Mouse (Mus musculus) forebrain, postnatal 0 days (tissue): Measurements from ENCODE around the gene Gm30191. TPM values are rescaled to one million over a fixed set of nuclear protein-coding genes. Genes with fewer than 3 reads are reported as not detected.

Experiments
- ATAC-seq: fragments of 200-750 bp; cut with Nextera tagmentation; 2 replicates; pipeline ENCODE4 v1.8.0; 2017; ENCODE audit warnings: mild to moderate bottlenecking, moderate library complexity
- DNase-seq: peaks from one replicate; pipeline ENCODE4 v3.0.0-alpha.2; 2015
- H3K27ac ChIP-seq: fragments of 300-500 bp; sonication (generic); 2 replicates; pipeline ENCODE4 v1.5.1; 2014; ENCODE audit warnings: low read depth, mild to moderate bottlenecking, antibody characterized with exemption, low read length, moderate library complexity, mixed read lengths
- H3K27me3 ChIP-seq: fragments of 300-500 bp; sonication (generic); 2 replicates; pipeline ENCODE4 v1.6.1; 2014; ENCODE audit warnings: mild to moderate bottlenecking, low read length, mixed read lengths; ENCODE audit not compliant: insufficient read depth
- H3K36me3 ChIP-seq: fragments of 300-500 bp; sonication (generic); 2 replicates; pipeline ENCODE4 v1.6.1; 2014; ENCODE audit warnings: mild to moderate bottlenecking, moderate library complexity; ENCODE audit not compliant: insufficient read depth
- H3K4me1 ChIP-seq: fragments of 300-500 bp; sonication (generic); 2 replicates; pipeline ENCODE4 v1.6.1; 2014; ENCODE audit warnings: antibody characterized with exemption; ENCODE audit not compliant: insufficient read depth
- H3K4me2 ChIP-seq: fragments of 300-500 bp; sonication (generic); 2 replicates; pipeline ENCODE4 v1.6.1; 2014; ENCODE audit warnings: low read depth, mild to moderate bottlenecking, moderate library complexity
- H3K4me3 ChIP-seq: fragments of 300-500 bp; sonication (generic); 2 replicates; pipeline ENCODE4 v1.5.1; 2014; ENCODE audit warnings: low read depth, low read length, mixed read lengths
- H3K9ac ChIP-seq: fragments of 300-500 bp; sonication (generic); 2 replicates; pipeline ENCODE4 v1.6.1; 2014; ENCODE audit warnings: mild to moderate bottlenecking
- H3K9me3 ChIP-seq: fragments of 300-500 bp; sonication (generic); 2 replicates; pipeline ENCODE4 v1.6.1; 2016; ENCODE audit warnings: low read length
- CTCF ChIP-seq: sonication (generic); IDR thresholded peaks from 2 replicates; pipeline ENCODE4 v1.5.1; 2016; ENCODE audit warnings: antibody characterized with exemption, control low read depth, low read depth
- WGBS: fragments of 180-500 bp; shearing (Covaris S2); extraction: QIAGEN DNeasy Blood & Tissue Kit; methylation state at CpG from one replicate; pipeline ENCODE4 v1.1.7; 2014; 5-methylcytosine and 5-hydroxymethylcytosine counted together
- polyA plus RNA-seq: library from polyadenylated mRNA; unstranded; fragments of >200 nt; fragmentation: Nextera tagmentation; extraction: Ambion mirVana; gene quantifications from 2 replicates; pipeline ENCODE4 v1.2.1, GENCODE M21; 2015
- total RNA-seq: library from RNA; depleted of rRNA; stranded (reverse); fragments of >200 nt; gene quantifications from 2 replicates; pipeline ENCODE4 v1.2.3, GENCODE M21; 2014

Gene Gm30191
- total and polyA plus RNA-seq, 2 experiments from 2014 or later, result 0.25 TPM; not detected in 1

DNA sequence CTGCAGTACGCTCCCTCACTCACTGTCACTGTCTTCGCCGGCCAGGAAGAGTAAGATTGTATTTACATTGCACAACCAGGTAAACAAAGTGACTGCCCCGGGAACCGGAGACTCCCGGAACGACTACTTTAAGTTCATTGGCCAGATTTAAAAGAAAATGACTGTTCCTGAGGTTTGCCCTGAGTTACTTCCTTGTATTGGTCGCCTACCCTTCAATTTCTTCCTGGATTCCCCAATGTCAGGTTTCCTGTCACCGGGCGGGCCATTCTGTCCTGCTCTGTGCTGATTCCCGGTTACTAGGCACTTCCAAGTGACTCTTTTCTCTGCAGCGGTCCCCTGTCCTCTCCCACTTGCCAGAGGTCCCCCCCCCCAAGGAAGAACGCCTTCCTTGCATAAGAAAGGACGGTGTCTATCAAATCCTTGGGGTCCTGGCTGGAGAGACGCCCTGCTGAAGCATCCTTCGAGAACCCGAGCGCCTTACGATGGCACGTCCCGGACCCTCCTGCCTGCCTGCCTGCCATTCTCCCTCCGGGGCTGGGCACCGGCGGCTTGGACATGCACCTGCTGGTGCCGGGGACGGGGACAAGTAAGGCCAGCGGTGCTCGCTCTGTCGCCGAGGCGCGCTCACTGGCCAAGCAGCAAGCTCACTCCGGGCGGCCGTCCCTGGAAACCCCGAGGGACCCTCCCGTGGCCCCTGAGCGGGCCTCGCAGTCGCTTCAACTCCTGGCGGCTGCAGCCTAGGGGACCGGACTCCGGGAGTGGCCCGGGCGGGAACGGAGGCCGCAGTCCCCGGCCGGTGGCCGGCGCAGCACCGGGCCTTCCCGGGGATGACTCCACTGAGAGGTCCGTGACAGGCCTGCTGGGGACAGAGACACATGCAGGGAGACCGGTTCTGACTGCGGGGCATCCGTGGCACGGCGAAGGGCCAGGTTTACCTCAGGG is 39.8 kb downstream of the Gm30191 start:
- Histone ChIP-seq H3K27me3 (no peaks in the 10 kb centered on the region), H3K9ac (peak overlapping the region; percentile 99), H3K4me3 (peak overlapping the region; percentile 89), H3K4me1 (peaks cover 12% of the 10 kb centered on the region; the same call in 1 of the 2 replicates), H3K4me2 (peak overlapping the region; percentile 74), H3K9me3 (no peaks in the 10 kb centered on the region), H3K27ac (peak overlapping the region; percentile 100), H3K36me3 (peaks cover 10% of the 10 kb centered on the region; the same call in 1 of the 2 replicates)
- DNase-seq, result no peak
- no peak for TF ChIP-seq CTCF
- WGBS, result 3% methylated on average over 59 of the region's 59 CpGs
- peak; percentile 32 for ATAC-seq

DNA sequence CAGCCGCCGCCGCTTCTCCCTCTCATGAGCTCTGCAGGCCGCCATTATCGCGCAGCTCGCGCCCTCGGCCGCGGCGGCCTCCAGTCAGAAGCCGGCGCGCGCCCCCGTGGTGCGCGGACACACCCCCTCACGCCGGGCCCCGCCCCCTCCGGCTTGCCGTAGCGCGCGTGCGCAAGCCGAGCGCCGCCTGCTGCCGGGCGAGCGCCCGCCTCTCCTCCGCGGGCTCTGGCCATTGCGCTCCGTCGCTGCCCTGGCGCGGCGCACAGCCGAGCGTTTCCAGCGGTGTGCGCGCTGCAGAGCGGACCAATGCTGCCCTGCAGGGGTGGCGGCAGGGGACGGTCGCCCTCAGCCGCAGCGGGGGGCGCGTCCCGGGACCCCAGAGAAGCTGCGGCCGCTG is 40.4 kb downstream of the Gm30191 start:
- Histone ChIP-seq H3K4me3 (peak overlapping the region; percentile 89), H3K27ac (peak overlapping the region; percentile 100), H3K36me3 (peaks cover 10% of the 10 kb centered on the region; the same call in 1 of the 2 replicates), H3K9ac (peak overlapping the region; percentile 99), H3K9me3 (no peaks in the 10 kb centered on the region), H3K4me2 (peak overlapping the region; percentile 83), H3K4me1 (peaks cover 12% of the 10 kb centered on the region; the same call in 1 of the 2 replicates), H3K27me3 (no peaks in the 10 kb centered on the region)
- TF ChIP-seq CTCF, result peak; percentile 63
- DNase-seq, result peak; percentile 98
- ATAC-seq, result peak; percentile 97
- WGBS, result 0% methylated on average over 36 of the region's 59 CpGs

DNA sequence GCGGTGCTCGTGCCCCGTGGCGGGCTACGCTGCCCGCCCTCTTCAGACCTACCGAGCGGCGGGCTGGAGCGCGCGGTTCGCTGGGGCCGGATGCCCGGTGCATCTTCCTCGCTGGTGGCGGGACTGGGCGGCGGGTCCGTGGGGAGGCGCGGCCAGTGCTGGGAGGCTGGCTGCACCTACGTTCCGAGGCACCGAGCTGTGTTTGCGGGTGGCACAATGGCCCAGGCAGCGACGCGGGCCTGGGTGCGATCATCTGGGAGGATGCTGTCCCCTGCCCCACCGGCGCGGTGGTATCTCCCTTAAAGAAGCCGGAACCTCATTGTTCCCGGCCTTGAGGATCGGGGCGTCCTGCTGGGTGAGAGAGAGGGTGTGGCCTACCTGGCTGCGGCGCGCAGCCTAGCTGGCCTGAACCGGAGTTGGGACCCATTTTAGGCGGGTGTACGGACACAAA is 40.9 kb downstream of the Gm30191 start, which contains the start of gene Pdik1l:
Gene Pdik1l (minus strand): TSS at position 321 of the 451 bp plus-strand sequence.
- Histone ChIP-seq H3K4me3 (peak within 1 kb of the TSS; percentile 89), H3K27me3 (no peaks in the 10 kb centered on the region), H3K4me1 (peaks cover 12% of the 10 kb centered on the region; the same call in 1 of the 2 replicates), H3K9ac (peak within 1 kb of the TSS; percentile 99), H3K4me2 (peak within 1 kb of the TSS; percentile 83), H3K27ac (peak within 1 kb of the TSS; percentile 100), H3K36me3 (peaks cover 10% of the 10 kb centered on the region; the same call in 1 of the 2 replicates), H3K9me3 (no peaks in the 10 kb centered on the region)
- WGBS, result 2% methylated on average over 40 of the region's 43 CpGs
- TF ChIP-seq CTCF, result no peak
- ATAC-seq, result peak; percentile 76
- DNase-seq, result peak; percentile 85

DNA sequence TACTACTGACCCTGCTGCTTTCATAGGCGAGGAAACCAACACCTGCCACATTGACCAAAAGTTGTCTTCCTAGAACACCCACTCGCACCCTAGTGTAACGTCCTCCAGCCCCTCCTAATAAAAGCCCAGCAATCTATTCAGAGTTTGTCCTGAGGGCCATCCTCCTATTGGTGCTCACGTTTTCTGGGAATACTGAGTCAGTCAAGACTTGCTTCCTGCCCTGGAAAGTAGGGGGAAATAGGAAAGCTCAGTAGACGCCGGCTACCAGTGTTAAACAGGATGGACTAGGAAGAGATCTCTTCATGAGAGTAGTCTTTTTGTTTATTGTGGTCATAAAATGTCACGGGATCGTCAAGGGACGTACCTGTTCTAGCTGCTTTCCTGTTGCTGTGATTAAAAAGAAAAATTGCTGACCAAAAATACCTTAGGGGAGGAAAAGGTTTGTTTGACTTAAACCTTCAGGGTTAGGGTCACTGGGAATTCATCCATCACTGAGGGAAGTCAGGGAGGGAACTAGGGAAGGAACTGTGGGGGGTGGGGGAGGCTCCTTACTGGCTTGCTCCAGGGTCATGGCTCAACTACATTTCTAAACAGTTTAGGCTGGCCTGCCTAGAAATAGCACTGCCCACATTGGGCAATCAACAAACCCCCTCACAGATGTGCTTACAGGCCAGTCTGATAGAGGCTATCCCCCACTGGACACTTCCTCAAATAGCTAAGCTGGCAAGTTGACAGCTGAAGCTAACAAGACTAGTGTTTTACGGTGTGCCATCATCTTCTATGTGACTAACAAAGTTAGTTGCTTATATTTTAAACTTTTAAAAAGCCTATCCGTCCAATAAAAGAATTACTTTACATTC is 41.9 kb downstream of the Gm30191 start:
- TF ChIP-seq CTCF, result no peak
- ATAC-seq, result no peak
- Histone ChIP-seq H3K9ac (peak overlapping the region; percentile 99), H3K27ac (peak overlapping the region; percentile 100), H3K4me1 (peaks cover 12% of the 10 kb centered on the region; the same call in 1 of the 2 replicates), H3K4me3 (peak overlapping the region; percentile 89), H3K4me2 (peak overlapping the region; percentile 83), H3K27me3 (no peaks in the 10 kb centered on the region), H3K36me3 (peaks cover 7% of the 10 kb centered on the region; the same call in 1 of the 2 replicates), H3K9me3 (no peaks in the 10 kb centered on the region)
- 52% methylated on average over 11 of the region's 11 CpGs for WGBS
- DNase-seq, result no peak

GRCm38 (mm10) chr4:134292067-134292466 is 45.3 kb downstream of the Gm30191 start:
- H3K9me3 ChIP-seq, result no peaks in the 10 kb centered on the region
- H3K27ac ChIP-seq, result no peak overlapping the region
- H3K4me3 ChIP-seq, result no peak overlapping the region
- ATAC-seq, result no peak
- H3K36me3 ChIP-seq, result no peaks in the 10 kb centered on the region
- H3K4me1 ChIP-seq, result 0 out of 2 replicates have a peak, but pooled peaks cover 4% of the 10 kb centered on the region
- WGBS, result 20% methylated on average over 7 of the region's 7 CpGs
- peak; percentile 83 for DNase-seq
- H3K4me2 ChIP-seq, result no peak overlapping the region
- no peak overlapping the region for H3K9ac ChIP-seq
- TF ChIP-seq CTCF, result peak; percentile 92
- H3K27me3 ChIP-seq, result no peaks in the 10 kb centered on the region; the same call in 1 of the 2 replicates

DNA sequence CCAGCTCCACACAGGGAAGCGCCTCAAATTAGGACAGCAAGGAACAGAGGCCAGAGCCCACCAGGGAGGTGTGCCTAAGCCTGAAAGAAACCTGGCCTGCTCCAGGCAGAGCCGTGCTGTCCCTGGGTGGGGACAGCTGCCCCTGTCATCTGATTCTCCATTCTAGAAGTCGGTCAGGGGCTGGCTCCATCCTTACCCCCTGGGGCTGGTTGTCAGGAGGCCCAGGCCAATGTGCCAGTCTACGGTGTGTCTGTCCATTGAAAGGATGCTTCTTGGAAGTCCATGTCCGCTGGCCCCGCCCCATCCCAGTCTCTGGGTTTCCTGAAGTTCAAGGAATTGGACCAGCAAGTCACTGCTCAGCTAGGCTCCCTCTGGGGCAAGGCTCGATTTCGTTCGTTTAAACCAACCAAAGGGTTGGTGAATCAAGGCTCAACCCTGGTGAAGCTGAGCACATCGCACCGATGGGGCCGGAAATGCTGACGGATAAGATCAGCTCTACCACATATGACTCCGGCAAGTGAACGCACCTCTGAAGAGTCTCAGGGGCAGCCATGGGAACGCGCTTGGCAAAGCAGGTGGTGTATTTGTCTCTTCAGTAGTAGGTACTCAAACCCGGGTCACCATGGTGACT is 46.4 kb downstream of the Gm30191 start:
- TF ChIP-seq CTCF, result no peak
- 0 out of 2 replicates have a peak, but pooled peaks cover 4% of the 10 kb centered on the region for H3K4me1 ChIP-seq
- ATAC-seq (no peak), DNase-seq (no peak)
- no peak overlapping the region for H3K4me3 ChIP-seq
- H3K9ac ChIP-seq, result no peak overlapping the region
- H3K36me3 ChIP-seq, result no peaks in the 10 kb centered on the region
- no peaks in the 10 kb centered on the region; the same call in 1 of the 2 replicates for H3K27me3 ChIP-seq
- H3K27ac ChIP-seq, result no peak overlapping the region
- H3K9me3 ChIP-seq, result no peaks in the 10 kb centered on the region
- H3K4me2 ChIP-seq, result no peak overlapping the region
- WGBS, result 72% methylated on average over 18 of the region's 18 CpGs
